Mouse (Mus musculus): ENCODE data around the gene Lhx9. TPM values are rescaled to one million over a fixed set of nuclear protein-coding genes. Genes with fewer than 3 reads are reported as not detected.
"Not testable (repeated sequence)": the region's sequence is repeated elsewhere in the genome, so short reads cannot be mapped to it uniquely, and the experiment has no call there.

Gene Lhx9
- total RNA-seq (2021): 1 to 10 TPM; 1.8 to 4.9 TPM

GRCm38 (mm10) chr1:138848511-138849109 lies at the start of gene Lhx9:
TSS of gene Lhx9 (minus strand) at chr1:138848577.
- DNase-seq: peak; percentile 41
- intact Hi-C loops (cut with DNase I): no loop called here

GRCm38 (mm10) chr1:138896088-138896487 lies 47.7 kb upstream of the Lhx9 start:
- DNase-seq: no peak
- intact Hi-C loops (cut with DNase I): no loop called here

GRCm38 (mm10) chr1:138877470-138878254 lies 29.3 kb upstream of the Lhx9 start:
- no peak for DNase-seq
- intact Hi-C loops (cut with DNase I): no loop called here

GRCm38 (mm10) chr1:138876371-138877045 lies 28.1 kb upstream of the Lhx9 start:
- DNase-seq: no peak
- intact Hi-C loops (cut with DNase I): no loop called here

- intact Hi-C loops (cut with DNase I): not testable (repeated sequence)
- peak; percentile 91 for DNase-seq
Observed at GRCm38 (mm10) chr1:138856101-138856950, 7.9 kb upstream of the Lhx9 start, which contains the start of gene 2310009B15Rik. TSS of gene 2310009B15Rik (minus strand) at chr1:138856852.

GRCm38 (mm10) chr1:138850823-138851222 lies 2.4 kb upstream of the Lhx9 start:
- no peak for DNase-seq
- intact Hi-C loops (cut with DNase I): no loop called here

GRCm38 (mm10) chr1:138850161-138850539 lies 1.8 kb upstream of the Lhx9 start:
- intact Hi-C loops (cut with DNase I): no loop called here
- no peak for DNase-seq

GRCm38 (mm10) chr1:138849531-138850160 lies 1.3 kb upstream of the Lhx9 start:
- intact Hi-C loops (cut with DNase I): no loop called here

GRCm38 (mm10) chr1:138848026-138848425 lies 351 bp downstream of the Lhx9 start:
- intact Hi-C loops (cut with DNase I): no loop called here
- no peak for DNase-seq

More at GRCm38 (mm10) chr1:138849531-138850160, 1.3 kb upstream of the Lhx9 start:
- DNase-seq: no peak

- DNase-seq: no peak
- intact Hi-C loops (cut with DNase I): no loop called here
Observed at GRCm38 (mm10) chr1:138847146-138847545, 1.2 kb downstream of the Lhx9 start.

- intact Hi-C loops (cut with DNase I): no loop called here
- DNase-seq: no peak
Observed at GRCm38 (mm10) chr1:138846581-138846980, 1.8 kb downstream of the Lhx9 start.

GRCm38 (mm10) chr1:138846131-138846530 lies 2.2 kb downstream of the Lhx9 start:
- intact Hi-C loops (cut with DNase I): no loop called here
- no peak for DNase-seq

- intact Hi-C loops (cut with DNase I): no loop called here
- no peak for DNase-seq
Observed at GRCm38 (mm10) chr1:138845481-138845880, 2.9 kb downstream of the Lhx9 start.

- intact Hi-C loops (cut with DNase I): loop anchor here (5.0 kb wide), 1 partner anchor 238 kb away; no protein-coding TSS in a partner anchor
- peak; percentile 66 for DNase-seq
Observed at GRCm38 (mm10) chr1:138844166-138844565, 4.2 kb downstream of the Lhx9 start.

- intact Hi-C loops (cut with DNase I): loop anchor here (5.0 kb wide), 1 partner anchor 239 kb away; no protein-coding TSS in a partner anchor
- peak; percentile 49 for DNase-seq
Observed at GRCm38 (mm10) chr1:138843361-138844091, 4.9 kb downstream of the Lhx9 start.

GRCm38 (mm10) chr1:138842756-138843155 lies 5.6 kb downstream of the Lhx9 start:
- DNase-seq: no peak
- intact Hi-C loops (cut with DNase I): loop anchor here (5.0 kb wide), 1 partner anchor 240 kb away; no protein-coding TSS in a partner anchor

- DNase-seq: peak; percentile 20
- intact Hi-C loops (cut with DNase I): loop anchor here (5.0 kb wide), 1 partner anchor 240 kb away; no protein-coding TSS in a partner anchor
Observed at GRCm38 (mm10) chr1:138842315-138842714, 6.1 kb downstream of the Lhx9 start.

- DNase-seq: peak; percentile 51
- intact Hi-C loops (cut with DNase I): loop anchor here (5.0 kb wide), 1 partner anchor 241 kb away; no protein-coding TSS in a partner anchor
Observed at GRCm38 (mm10) chr1:138841306-138842095, 6.9 kb downstream of the Lhx9 start.

Data from left cerebral cortex, postnatal 4 days (tissue).